Comparison of ENCODE assay signal across 20 mouse cellular contexts in the genomic region with DNA sequence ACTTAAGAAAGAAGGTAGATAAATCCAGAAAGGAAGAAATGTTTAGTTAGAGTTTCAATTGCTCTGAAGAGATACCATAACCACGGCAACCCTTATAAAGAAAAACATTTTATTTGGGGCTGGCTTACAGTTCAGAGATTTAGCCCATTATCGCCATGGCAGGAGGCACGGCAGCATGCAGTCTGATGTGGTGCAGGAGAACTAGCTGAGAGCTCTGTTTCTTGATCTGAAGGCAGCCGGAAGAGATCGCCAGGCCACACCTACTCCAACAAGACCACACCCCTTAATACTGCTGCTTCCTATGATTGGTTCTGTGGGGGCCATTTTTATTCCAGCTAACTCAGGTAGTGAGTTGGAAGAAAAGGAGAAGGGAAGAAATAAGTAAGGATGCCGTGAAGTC. TPM values are rescaled to one million over a fixed set of nuclear protein-coding genes. Genes with fewer than 3 reads are reported as not detected.
"Had no signal": no experiment of that assay in that cellular context is flagged by ENCODE, and none has a peak within 500 bp of the region (broad histone marks: within the 10 kb centered on the region; RNA-seq: fewer than 3 reads in every experiment).

No protein-coding gene starts in this region.

- H3K27ac ChIP-seq: limb, embryonic 15.5 days; liver, embryonic 12.5 days; midbrain, embryonic 10.5 days; neural tube, embryonic 12.5 days; stomach, embryonic 15.5 days had no signal

- H3K27me3 ChIP-seq: neural tube, embryonic 12.5 days had no signal

- DNase-seq: kidney, adult 18-20 months; kidney, postnatal 10 days; kidney, postnatal 4 days; left cerebral cortex, postnatal 4 days; lung, embryonic 14.5 days; lung, postnatal 10 days; lung, postnatal 4 days; midbrain, embryonic 14.5 days; retina, postnatal 1 day; right cerebral cortex, postnatal 4 days; thymus, adult 2 months; thymus, postnatal 25 days had no signal

- H3K4me1 ChIP-seq: neural tube, embryonic 12.5 days had no signal

- H3K4me2 ChIP-seq: limb, embryonic 15.5 days; liver, embryonic 12.5 days; lung, embryonic 14.5 days; neural tube, embryonic 12.5 days; stomach, embryonic 15.5 days had no signal

- H3K4me3 ChIP-seq: limb, embryonic 15.5 days; liver, embryonic 12.5 days; midbrain, embryonic 10.5 days; myocyte; neural tube, embryonic 12.5 days; stomach, embryonic 15.5 days had no signal

- ATAC-seq: liver, embryonic 12.5 days had no signal

- H3K9me3 ChIP-seq: limb, embryonic 15.5 days; liver, embryonic 12.5 days; neural tube, embryonic 12.5 days; stomach, embryonic 15.5 days had no signal

- H3K9ac ChIP-seq: limb, embryonic 15.5 days; liver, embryonic 12.5 days; lung, embryonic 14.5 days; neural tube, embryonic 12.5 days; stomach, embryonic 15.5 days had no signal

- H3K36me3 ChIP-seq: limb, embryonic 15.5 days; liver, embryonic 12.5 days; midbrain, embryonic 10.5 days; neural tube, embryonic 12.5 days; stomach, embryonic 15.5 days had no signal

RNA-seq across cellular contexts. Expression of a gene that starts 45.7 kb away (rescaled TPM):
- total RNA-seq: megakaryocyte, adult 5-6 weeks; neutrophil, adult 5-6 weeks had no signal
- polyA plus RNA-seq: myocyte had no signal
